In the genomic region with DNA sequence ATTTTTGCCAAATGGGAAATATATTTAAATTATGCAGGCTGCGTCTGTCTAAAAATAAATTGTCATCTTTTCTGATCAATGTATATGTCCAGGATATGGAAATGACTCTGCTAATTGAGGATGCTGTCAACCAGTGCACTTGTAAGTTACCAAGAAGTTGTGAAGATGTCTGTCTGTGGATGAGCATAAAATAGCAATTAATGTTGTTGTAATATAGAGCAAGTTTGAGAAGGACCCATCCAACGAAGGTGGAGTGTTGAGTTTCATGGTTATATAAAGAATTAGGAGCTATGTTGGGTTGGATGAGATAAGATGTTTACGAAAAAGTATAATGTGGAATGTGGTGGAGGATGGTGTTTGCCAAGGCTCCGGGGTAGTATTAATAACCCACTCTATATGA, we compare ENCODE assay signal across 15 mouse cellular contexts.
"Had no signal": no experiment of that assay in that cellular context is flagged by ENCODE, and none has a peak within 500 bp of the region (broad histone marks: within the 10 kb centered on the region; RNA-seq: fewer than 3 reads in every experiment).

No protein-coding gene starts in this region.

- H3K4me1 ChIP-seq: limb, embryonic 12.5 days; liver, embryonic 13.5 days; lung, embryonic 15.5 days; megakaryocyte, embryonic 14.5 days; midbrain, embryonic 15.5 days; neural tube, embryonic 13.5 days had no signal

- H3K27ac ChIP-seq: limb, embryonic 12.5 days; liver, embryonic 13.5 days; lung, embryonic 15.5 days; macrophage; midbrain, embryonic 15.5 days; neural tube, embryonic 13.5 days had no signal

- ATAC-seq: liver, postnatal 0 days; midbrain, embryonic 15.5 days had no signal

- DNase-seq: kidney, adult 8-10 months; kidney, postnatal 25 days; liver; liver, embryonic 13.5 days; liver, postnatal 0 days; lung, postnatal 14 days; retina, postnatal 1 day; spleen, adult 18-20 months; thymus, postnatal 36 days had no signal

- H3K4me3 ChIP-seq: limb, embryonic 12.5 days; liver, embryonic 13.5 days; lung, embryonic 15.5 days; midbrain, embryonic 15.5 days; neural tube, embryonic 13.5 days had no signal

- H3K27me3 ChIP-seq: limb, embryonic 12.5 days; liver, embryonic 13.5 days; lung, embryonic 15.5 days; midbrain, embryonic 15.5 days; neural tube, embryonic 13.5 days had no signal
